Mouse (Mus musculus) ES-E14 (cell line): ENCODE measurements around the gene P3h3. TPM values are rescaled to one million over a fixed set of nuclear protein-coding genes. Genes with fewer than 3 reads are reported as not detected.
"Not testable (repeated sequence)": the region's sequence is repeated elsewhere in the genome, so short reads cannot be mapped to it uniquely, and the experiment has no call there.

Experiments used
- DNase-seq: peaks from one replicate; pipeline ENCODE4 v3.0.0-alpha.2; 2013; ENCODE audit warnings: low read depth, low spot score
- H3K27ac ChIP-seq: 2 replicates; pipeline ENCODE4 v1.5.1; 2012; ENCODE audit warnings: low read depth, mild to moderate bottlenecking, low read length, moderate library complexity, mixed read lengths; ENCODE audit not compliant: poor library complexity, insufficient read depth, severe bottlenecking
- H3K36me3 ChIP-seq: 2 replicates; pipeline ENCODE4 v1.6.1; 2012; ENCODE audit warnings: mild to moderate bottlenecking, low read length, moderate library complexity, mixed read lengths; ENCODE audit not compliant: control insufficient read depth, poor library complexity, insufficient read depth, severe bottlenecking
- H3K4me1 ChIP-seq, 2 experiments: fragments of 150-350 bp in 1 of 2; sonication (generic) in 1 of 2; 2 replicates each; pipeline ENCODE4 v1.6.1; 2012; ENCODE audit warnings: low read length in 2 of 2, mild to moderate bottlenecking in 1 of 2, mixed read lengths in 1 of 2; ENCODE audit not compliant: control insufficient read depth in 2 of 2, insufficient read depth in 2 of 2, poor library complexity in 1 of 2
- H3K4me3 ChIP-seq, 2 experiments: fragments of 150-350 bp in 1 of 2; sonication (generic) in 1 of 2; 2 replicates each; pipeline ENCODE4 v1.5.1; 2012; ENCODE audit warnings: low read length in 2 of 2, low read depth in 1 of 2, mild to moderate bottlenecking in 1 of 2, mixed read lengths in 1 of 2; ENCODE audit not compliant: insufficient read depth in 1 of 2, poor library complexity in 1 of 2, severe bottlenecking in 1 of 2
- H3K9ac ChIP-seq: 2 replicates; pipeline ENCODE4 v1.6.1; 2012; ENCODE audit warnings: low read depth, mild to moderate bottlenecking, low read length, mixed read lengths; ENCODE audit not compliant: poor library complexity, insufficient read depth, severe bottlenecking
- H3K9me3 ChIP-seq: fragments of 150-350 bp; sonication (generic); 2 replicates; pipeline ENCODE4 v1.6.1; 2012; ENCODE audit warnings: low read depth, mild to moderate bottlenecking, low read length; ENCODE audit not compliant: control insufficient read depth, insufficient read depth
- CHD2 ChIP-seq: IDR thresholded peaks from 2 replicates; pipeline ENCODE4 v1.6.1; 2014; ENCODE audit warnings: mild to moderate bottlenecking, low read depth, low read length, inconsistent platforms
- HCFC1 ChIP-seq: IDR thresholded peaks from 2 replicates; pipeline ENCODE4 v1.6.1; 2012; ENCODE audit warnings: low read length, inconsistent platforms, borderline replicate concordance; ENCODE audit not compliant: insufficient read depth
- MAFK ChIP-seq: IDR thresholded peaks from 2 replicates; pipeline ENCODE4 v1.6.1; 2014; ENCODE audit warnings: mild to moderate bottlenecking, low read depth, low read length, inconsistent platforms; ENCODE audit not compliant: insufficient read depth
- ZC3H11A ChIP-seq: IDR thresholded peaks from 2 replicates; pipeline ENCODE4 v1.6.1; 2012; ENCODE audit warnings: low read depth, mild to moderate bottlenecking, inconsistent platforms, low read length, borderline replicate concordance
- ZNF384 ChIP-seq: IDR thresholded peaks from 2 replicates; pipeline ENCODE4 v1.6.1; 2012; ENCODE audit warnings: low read depth, low read length, inconsistent platforms
- in situ Hi-C, 2 experiments: fragments of 600-800 bp; cut with MboI; formaldehyde crosslinking; loops; one replicate each; pipeline ENCODE4 v1.15.1; 2025; ENCODE audit warnings: low sequenced_read_pairs in 2 of 2, inconsistent platforms in 1 of 2; ENCODE audit not compliant: unreplicated experiment in 2 of 2
- total RNA-seq: library from RNA; depleted of rRNA; stranded (reverse); fragments of 300-350 nt; gene quantifications from 2 replicates; pipeline ENCODE4 v1.2.3, GENCODE M21; 2012

The P3h3 gene
- total RNA-seq, 1 experiment, result 10.1 TPM

DNA sequence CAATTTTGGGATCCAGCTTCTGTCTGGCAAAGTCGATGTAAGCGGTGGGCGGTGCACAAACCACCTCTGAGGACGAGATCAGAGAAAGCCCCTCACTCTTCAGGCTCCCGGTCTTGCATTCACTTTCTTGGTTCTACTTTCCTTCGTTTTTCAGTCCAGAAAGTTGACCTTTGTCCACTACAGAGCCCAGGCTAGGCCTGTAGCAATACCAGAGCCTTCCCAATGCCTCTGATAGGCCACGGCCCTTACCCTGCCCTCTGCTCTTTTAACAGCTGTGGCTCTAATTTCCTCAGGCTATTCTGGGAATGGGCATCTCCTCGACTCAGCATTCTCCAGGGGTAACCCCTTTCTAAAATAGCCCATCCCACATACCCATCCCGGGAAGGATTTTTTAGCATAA, 44.7 kb downstream of the P3h3 start:
- TF ChIP-seq CHD2 (no peak), ZC3H11A (no peak), HCFC1 (no peak), MAFK (no peak), ZNF384 (no peak)
- Histone ChIP-seq H3K36me3 (peaks cover 45% of the 10 kb centered on the region), H3K9me3 (no peaks in the 10 kb centered on the region), H3K9ac (peak overlapping the region; percentile 88), H3K4me3 (peak overlapping the region; percentile 83 to 85), H3K27ac (no peak overlapping the region), H3K4me1 (peaks cover 0 to 23% of the 10 kb centered on the region in 2 experiments; a peak in 1 of 4 replicates)
- in situ Hi-C loops, result no loop called here
- DNase-seq, result no peak

DNA sequence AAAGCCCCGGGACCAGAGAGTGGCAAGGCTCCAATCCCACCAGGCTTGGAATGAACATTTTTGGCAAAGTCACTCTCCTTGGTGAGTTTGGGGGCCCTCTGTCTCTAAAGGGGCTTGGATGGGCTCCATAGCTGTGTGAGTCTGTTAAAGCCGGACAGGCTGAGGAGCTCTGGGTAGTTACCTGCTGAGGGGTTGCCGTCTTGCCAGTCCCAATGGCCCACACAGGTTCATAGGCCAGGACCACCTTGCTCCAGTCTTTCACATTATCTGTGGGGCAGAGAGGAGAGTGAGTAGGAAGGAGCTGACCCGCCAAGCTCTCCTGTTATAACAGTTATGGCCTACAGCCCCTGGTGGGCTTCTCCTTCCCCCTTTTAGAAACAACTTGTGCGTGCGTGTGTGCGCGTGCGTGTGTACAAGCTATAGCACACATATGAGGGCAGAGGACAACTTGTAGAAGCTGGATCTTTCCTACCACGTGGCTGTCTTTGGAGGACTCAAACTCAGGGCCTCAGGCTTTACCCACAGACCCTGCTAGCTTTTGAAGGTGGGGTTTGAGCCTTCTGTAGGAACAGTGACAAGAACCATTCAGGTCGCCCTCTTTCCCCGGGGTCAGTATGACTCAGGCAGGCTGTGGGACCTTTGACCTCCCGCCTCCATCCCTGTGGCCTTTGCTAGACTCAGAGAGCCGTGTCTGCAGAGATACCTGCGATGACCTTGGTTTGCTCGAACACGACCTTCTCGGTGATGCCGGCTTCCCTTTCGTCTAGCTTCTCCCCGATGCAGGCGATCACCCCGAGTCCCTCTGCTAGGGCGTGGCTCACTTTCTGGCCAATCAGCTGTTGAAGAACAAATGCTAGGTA, 45.6 kb downstream of the P3h3 start:
- Histone ChIP-seq H3K4me1 (peaks cover 0 to 23% of the 10 kb centered on the region in 2 experiments; a peak in 1 of 4 replicates), H3K27ac (no peak overlapping the region), H3K9ac (no peak overlapping the region), H3K4me3 (peak overlapping the region in 1 of 2 experiments; percentile 85; a peak in 3 of 4 replicates), H3K9me3 (no peaks in the 10 kb centered on the region), H3K36me3 (peaks cover 36% of the 10 kb centered on the region)
- DNase-seq, result no peak
- TF ChIP-seq MAFK (no peak), ZNF384 (no peak), ZC3H11A (no peak), HCFC1 (no peak), CHD2 (no peak)
- in situ Hi-C loops, result no loop called here

DNA sequence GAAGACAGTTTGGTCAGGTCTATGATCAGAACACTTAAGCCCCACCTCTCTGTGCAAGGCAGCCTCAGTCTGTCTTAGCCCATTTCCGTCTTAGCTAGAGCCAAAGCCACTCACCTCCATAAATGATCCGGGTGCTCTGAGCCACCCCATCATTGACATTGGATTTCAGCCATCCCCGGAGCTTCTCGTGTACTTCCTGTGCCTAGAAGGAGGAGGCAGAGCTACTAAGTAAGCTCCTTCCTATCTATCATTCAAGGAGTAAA, 46.2 kb downstream of the P3h3 start:
- in situ Hi-C loops, result no loop called here
- Histone ChIP-seq H3K4me1 (peaks cover 0 to 25% of the 10 kb centered on the region in 2 experiments; a peak in 2 of 4 replicates), H3K4me3 (no peak overlapping the region), H3K36me3 (peaks cover 30% of the 10 kb centered on the region), H3K27ac (no peak overlapping the region), H3K9ac (no peak overlapping the region), H3K9me3 (no peaks in the 10 kb centered on the region)
- DNase-seq, result no peak
- TF ChIP-seq CHD2, result no peak
- no peak for TF ChIP-seq MAFK
- no peak for TF ChIP-seq ZC3H11A
- no peak for TF ChIP-seq HCFC1
- no peak for TF ChIP-seq ZNF384

DNA sequence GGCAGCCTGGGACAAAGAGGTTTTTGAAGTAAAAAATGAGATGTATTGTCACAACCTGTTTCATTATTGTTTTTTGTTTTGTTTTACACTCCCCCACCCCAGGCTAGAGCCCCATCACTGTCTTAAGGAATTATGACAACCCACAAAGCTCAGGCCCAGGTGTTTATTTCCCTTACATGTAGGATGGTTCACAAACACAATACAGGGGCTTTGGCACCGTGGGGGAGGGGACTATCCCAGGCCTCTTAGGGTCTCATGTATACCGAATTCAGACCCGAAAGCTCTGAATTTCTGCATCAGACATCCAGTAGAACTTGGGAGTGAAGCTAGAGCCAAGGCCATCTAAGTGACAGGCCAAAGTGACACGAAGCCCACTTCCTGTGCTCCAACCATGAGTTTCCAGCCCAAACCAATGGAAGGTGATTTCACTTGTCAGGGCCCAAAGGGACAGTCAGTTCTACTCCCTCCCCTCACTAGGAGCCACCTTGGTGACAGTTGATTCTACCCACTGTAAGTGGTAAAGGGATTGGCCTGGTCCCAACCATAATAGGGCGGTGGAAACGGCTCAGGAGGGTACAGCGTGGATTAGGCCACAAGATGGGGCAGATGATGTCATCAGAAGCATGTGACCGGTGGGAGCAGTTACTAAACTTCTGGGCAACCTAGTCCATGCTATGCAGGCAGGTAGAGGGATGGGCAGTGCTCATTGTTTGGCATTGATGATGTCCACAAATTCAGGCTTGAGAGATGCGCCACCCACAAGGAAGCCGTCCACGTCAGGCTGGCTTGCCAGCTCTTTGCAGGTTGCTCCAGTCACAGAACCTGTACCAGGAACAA, 46.8 kb downstream of the P3h3 start:
- peaks cover 27% of the 10 kb centered on the region for H3K36me3 ChIP-seq
- H3K4me1 ChIP-seq, result peaks cover 0 to 25% of the 10 kb centered on the region in 2 experiments; a peak in 2 of 4 replicates
- H3K9me3 ChIP-seq, H3K9ac ChIP-seq, H3K27ac ChIP-seq, in situ Hi-C loops, DNase-seq, H3K4me3 ChIP-seq: not testable (repeated sequence)
